Mouse (Mus musculus) heart, postnatal 0 days (tissue): ENCODE measurements around the gene Zan.

Source experiments
- CTCF ChIP-seq: IDR thresholded peaks from 2 replicates; pipeline ENCODE4 v1.5.1; 2016; ENCODE audit warnings: antibody characterized with exemption, control low read depth, low read depth
- EP300 ChIP-seq: IDR thresholded peaks from 2 replicates; pipeline ENCODE4 v1.6.1; 2016; ENCODE audit warnings: antibody characterized with exemption, low read depth

GRCm38 (mm10) chr5:137419841-137420240 lies 57.0 kb downstream of the Zan start:
- TF ChIP-seq CTCF (no peak), EP300 (no peak)
